Mouse (Mus musculus): ENCODE measurements around the gene Nwd2. TPM values are rescaled to one million over a fixed set of nuclear protein-coding genes. Genes with fewer than 3 reads are reported as not detected.

Nwd2 gene
- polyA plus RNA-seq, 1 experiment from 2014 or later = 3.1 TPM

DNA sequence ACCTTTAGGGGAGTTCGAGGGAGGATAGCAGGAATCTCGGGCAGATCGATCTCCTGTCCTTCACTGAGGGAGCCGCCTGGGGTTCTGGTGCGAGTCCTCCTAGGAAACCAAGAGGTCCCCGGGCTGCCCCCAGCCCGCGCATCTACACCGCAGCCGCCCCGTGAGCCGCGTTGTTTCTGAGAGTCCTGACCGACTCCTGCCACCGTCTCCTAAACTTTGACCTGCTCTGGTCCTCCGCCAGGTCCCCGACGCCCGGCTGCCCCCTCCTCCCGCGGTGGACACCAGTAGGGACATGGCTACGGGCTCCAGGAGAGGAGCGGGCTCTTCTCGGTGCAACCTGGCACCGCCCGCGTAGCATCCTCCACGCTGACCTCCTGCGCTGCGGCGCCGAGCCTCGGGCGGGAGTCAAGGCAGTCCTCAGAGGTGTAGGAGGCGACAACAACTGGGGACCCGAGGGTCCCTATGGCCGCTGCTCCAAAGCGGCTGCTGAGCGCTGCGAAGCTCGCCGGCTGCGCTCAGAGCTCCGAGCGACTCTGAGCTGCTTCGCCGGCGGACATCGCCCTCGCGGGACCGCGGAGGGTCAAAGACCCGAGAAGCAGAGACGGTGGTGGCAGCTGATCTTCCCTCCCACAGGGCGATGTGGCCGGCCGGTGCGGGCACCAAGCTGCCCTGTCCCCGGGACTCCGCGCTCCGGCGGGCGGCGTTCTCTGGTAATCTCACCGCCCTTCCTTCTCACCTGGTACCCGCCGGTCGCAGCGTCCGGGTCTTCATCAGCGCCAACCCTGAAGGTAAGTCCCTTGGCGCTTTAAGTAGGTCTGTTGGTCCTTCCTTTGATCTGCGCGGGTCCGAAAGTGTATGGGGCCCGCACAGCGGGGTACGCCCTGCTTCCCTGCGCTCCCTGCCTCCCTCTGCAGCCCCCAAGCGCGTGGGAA is 897 bp downstream of the Nwd2 start:
- H3K9me3 ChIP-seq (ENCODE audit: control insufficient read depth, low read length) = no peaks in the 10 kb centered on the region
- peak; percentile 82 for ATAC-seq (ENCODE audit: low FRiP score)
- no peak overlapping the region for H3K27ac ChIP-seq (ENCODE audit: low read depth, low read length)

DNA sequence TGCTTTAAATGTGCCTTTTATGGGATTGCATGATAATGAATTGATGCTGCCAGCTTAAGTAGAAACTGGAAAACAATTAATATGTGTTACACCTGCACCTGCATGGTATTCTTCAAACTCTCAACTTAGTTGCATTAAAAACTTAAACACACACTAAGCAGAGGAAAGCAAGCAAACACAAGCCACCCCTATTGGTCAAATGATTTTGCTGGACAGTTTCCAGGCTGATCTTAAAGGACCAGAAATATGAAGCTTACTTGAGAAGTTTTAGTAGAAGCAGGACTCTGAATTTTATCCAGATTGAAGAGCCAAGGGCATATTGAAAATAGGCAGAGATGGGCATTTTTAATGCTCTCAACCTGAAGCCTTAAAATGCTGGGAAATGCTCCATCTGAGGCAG is 2.9 kb downstream of the Nwd2 start:
- DNase-seq (ENCODE audit: low spot score, missing footprints) (no peak), ATAC-seq (ENCODE audit: low FRiP score) (no peak)
- H3K9me3 ChIP-seq (ENCODE audit: control insufficient read depth, low read length) = no peaks in the 10 kb centered on the region
- H3K4me3 ChIP-seq (ENCODE audit: low read depth, low read length) = no peak overlapping the region
- H3K9ac ChIP-seq (ENCODE audit: low read length) = no peak overlapping the region
- H3K36me3 ChIP-seq (ENCODE audit: control insufficient read depth, insufficient read depth, low read length) = no peaks in the 10 kb centered on the region
- H3K4me1 ChIP-seq (ENCODE audit: control insufficient read depth, insufficient read depth, low read length) = peaks cover 10% of the 10 kb centered on the region; the same call in 1 of the 2 replicates
- H3K27me3 ChIP-seq (ENCODE audit: control insufficient read depth, insufficient read depth, low read length) = peaks cover 25% of the 10 kb centered on the region
- no peak overlapping the region for H3K27ac ChIP-seq (ENCODE audit: low read depth, low read length)
- no peak overlapping the region for H3K4me2 ChIP-seq

More for the DNA sequence above, 897 bp downstream of the Nwd2 start:
- H3K4me3 ChIP-seq (ENCODE audit: low read depth, low read length) = peak overlapping the region; percentile 58
- WGBS = under 1% methylated on average over 79 of the region's 83 CpGs
- H3K4me2 ChIP-seq = peak overlapping the region; percentile 91
- peak overlapping the region; percentile 59 for H3K9ac ChIP-seq (ENCODE audit: low read length)
- H3K4me1 ChIP-seq (ENCODE audit: control insufficient read depth, insufficient read depth, low read length) = peaks cover 10% of the 10 kb centered on the region; the same call in 1 of the 2 replicates
- peak; percentile 95 for DNase-seq (ENCODE audit: low spot score, missing footprints)
- peaks cover 25% of the 10 kb centered on the region for H3K27me3 ChIP-seq (ENCODE audit: control insufficient read depth, insufficient read depth, low read length)
- no peaks in the 10 kb centered on the region for H3K36me3 ChIP-seq (ENCODE audit: control insufficient read depth, insufficient read depth, low read length)

DNA sequence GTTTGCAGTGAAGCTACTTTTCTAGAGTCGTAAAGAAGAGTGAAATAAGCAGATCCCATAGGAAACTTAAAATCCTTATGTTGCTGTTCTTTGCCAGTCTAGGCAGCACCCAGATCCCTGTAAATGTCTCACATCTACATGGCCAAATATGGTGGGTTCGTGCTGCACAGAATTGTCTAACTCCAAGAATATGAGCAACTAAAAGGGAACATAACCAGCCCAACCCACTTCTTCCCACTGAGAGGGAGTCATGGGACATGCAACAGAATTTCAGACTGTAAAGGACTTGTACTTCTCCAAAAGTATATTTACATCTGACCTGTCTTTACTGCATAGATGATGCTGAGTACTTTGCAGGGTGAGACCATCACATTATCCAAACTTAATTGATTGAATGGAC is 3.8 kb downstream of the Nwd2 start:
- WGBS = 83% methylated on average over 2 of the region's 2 CpGs
- DNase-seq (ENCODE audit: low spot score, missing footprints) (no peak), ATAC-seq (ENCODE audit: low FRiP score) (no peak)
- H3K27ac ChIP-seq (ENCODE audit: low read depth, low read length) = no peak overlapping the region
- no peak overlapping the region for H3K9ac ChIP-seq (ENCODE audit: low read length)
- no peaks in the 10 kb centered on the region for H3K9me3 ChIP-seq (ENCODE audit: control insufficient read depth, low read length)
- no peak overlapping the region for H3K4me3 ChIP-seq (ENCODE audit: low read depth, low read length)
- peaks cover 10% of the 10 kb centered on the region; the same call in 1 of the 2 replicates for H3K4me1 ChIP-seq (ENCODE audit: control insufficient read depth, insufficient read depth, low read length)
- H3K36me3 ChIP-seq (ENCODE audit: control insufficient read depth, insufficient read depth, low read length) = no peaks in the 10 kb centered on the region
- H3K4me2 ChIP-seq = no peak overlapping the region
- peaks cover 25% of the 10 kb centered on the region for H3K27me3 ChIP-seq (ENCODE audit: control insufficient read depth, insufficient read depth, low read length)

DNA sequence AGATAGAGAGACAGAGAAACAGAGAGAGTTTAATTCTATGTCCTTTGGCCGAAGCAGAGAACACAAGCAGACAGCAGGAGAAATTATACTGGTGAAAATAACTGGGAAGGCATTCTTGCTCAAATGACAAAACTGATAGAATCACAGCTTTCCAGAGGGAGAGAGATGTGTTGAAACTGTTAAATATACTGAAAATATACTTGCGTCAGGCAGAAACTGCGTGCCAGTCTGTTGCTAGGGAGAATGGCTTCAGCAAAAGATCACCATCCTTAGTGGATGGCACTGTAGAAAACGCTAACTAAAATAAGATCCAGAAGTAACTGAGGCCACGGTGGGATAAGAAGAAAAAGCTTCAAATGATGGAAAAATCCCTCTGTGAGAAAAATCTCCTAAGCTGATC is 18.0 kb downstream of the Nwd2 start:
- Histone ChIP-seq H3K27me3 (ENCODE audit: control insufficient read depth, insufficient read depth, low read length) (no peaks in the 10 kb centered on the region), H3K4me2 (no peak overlapping the region), H3K9ac (ENCODE audit: low read length) (no peak overlapping the region), H3K9me3 (ENCODE audit: control insufficient read depth, low read length) (no peaks in the 10 kb centered on the region), H3K4me1 (ENCODE audit: control insufficient read depth, insufficient read depth, low read length) (no peaks in the 10 kb centered on the region), H3K36me3 (ENCODE audit: control insufficient read depth, insufficient read depth, low read length) (no peaks in the 10 kb centered on the region), H3K27ac (ENCODE audit: low read depth, low read length) (no peak overlapping the region), H3K4me3 (ENCODE audit: low read depth, low read length) (no peak overlapping the region)
- ATAC-seq (ENCODE audit: low FRiP score) (no peak), DNase-seq (ENCODE audit: low spot score, missing footprints) (no peak)
- WGBS = 93% methylated on average over 5 of the region's 5 CpGs

DNA sequence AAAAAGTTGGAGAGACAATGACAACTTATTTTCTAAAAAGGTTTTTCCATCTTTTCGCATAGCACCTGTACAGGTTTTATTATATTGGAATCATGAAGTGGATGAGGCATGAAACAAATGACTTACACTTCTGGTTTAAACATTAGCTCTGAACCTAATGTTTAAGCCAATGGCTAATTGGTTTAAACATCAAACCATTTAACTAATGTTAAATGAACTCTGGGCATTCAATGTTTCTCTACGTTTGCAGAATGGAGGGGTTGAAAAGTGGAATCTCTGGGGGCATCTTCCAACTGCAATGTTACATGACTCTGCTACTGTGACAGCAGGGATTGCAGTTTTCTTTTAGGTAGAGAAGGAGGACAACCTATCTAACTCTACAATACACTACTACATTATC is 27.0 kb downstream of the Nwd2 start:
- Histone ChIP-seq H3K4me3 (ENCODE audit: low read depth, low read length) (no peak overlapping the region), H3K27ac (ENCODE audit: low read depth, low read length) (no peak overlapping the region), H3K9me3 (ENCODE audit: control insufficient read depth, low read length) (no peaks in the 10 kb centered on the region), H3K36me3 (ENCODE audit: control insufficient read depth, insufficient read depth, low read length) (no peaks in the 10 kb centered on the region), H3K4me1 (ENCODE audit: control insufficient read depth, insufficient read depth, low read length) (no peaks in the 10 kb centered on the region), H3K9ac (ENCODE audit: low read length) (no peak overlapping the region), H3K27me3 (ENCODE audit: control insufficient read depth, insufficient read depth, low read length) (no peaks in the 10 kb centered on the region), H3K4me2 (no peak overlapping the region)
- ATAC-seq (ENCODE audit: low FRiP score) = no peak
- 88% methylated on average over 2 of the region's 2 CpGs for WGBS
- no peak for DNase-seq (ENCODE audit: low spot score, missing footprints)

DNA sequence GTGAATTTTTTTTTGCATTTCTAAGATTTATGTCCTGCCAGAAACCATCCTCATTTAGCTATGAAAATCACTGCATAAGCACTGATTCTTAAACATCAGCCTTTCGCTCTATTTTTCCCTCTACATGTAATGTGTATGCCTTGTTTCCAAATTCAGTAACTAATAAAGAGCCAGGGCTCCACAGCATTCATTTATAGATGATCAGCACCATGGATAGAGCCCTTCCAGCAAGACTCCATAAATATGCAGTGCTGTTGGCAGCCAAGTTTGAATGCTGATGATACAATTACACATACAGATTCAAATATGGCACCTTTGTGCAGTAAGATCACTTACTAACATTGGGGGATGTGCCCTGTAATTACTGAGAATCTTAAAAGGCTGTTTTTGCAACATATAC is 40.2 kb downstream of the Nwd2 start:
- Histone ChIP-seq H3K9ac (ENCODE audit: low read length) (no peak overlapping the region), H3K9me3 (ENCODE audit: control insufficient read depth, low read length) (no peaks in the 10 kb centered on the region), H3K27ac (ENCODE audit: low read depth, low read length) (no peak overlapping the region), H3K36me3 (ENCODE audit: control insufficient read depth, insufficient read depth, low read length) (no peaks in the 10 kb centered on the region), H3K27me3 (ENCODE audit: control insufficient read depth, insufficient read depth, low read length) (no peaks in the 10 kb centered on the region), H3K4me1 (ENCODE audit: control insufficient read depth, insufficient read depth, low read length) (no peaks in the 10 kb centered on the region), H3K4me2 (no peak overlapping the region), H3K4me3 (ENCODE audit: low read depth, low read length) (no peak overlapping the region)
- ATAC-seq (ENCODE audit: low FRiP score) (no peak), DNase-seq (ENCODE audit: low spot score, missing footprints) (no peak)
- 73% methylated on average over 1 of the region's 1 CpGs for WGBS

DNA sequence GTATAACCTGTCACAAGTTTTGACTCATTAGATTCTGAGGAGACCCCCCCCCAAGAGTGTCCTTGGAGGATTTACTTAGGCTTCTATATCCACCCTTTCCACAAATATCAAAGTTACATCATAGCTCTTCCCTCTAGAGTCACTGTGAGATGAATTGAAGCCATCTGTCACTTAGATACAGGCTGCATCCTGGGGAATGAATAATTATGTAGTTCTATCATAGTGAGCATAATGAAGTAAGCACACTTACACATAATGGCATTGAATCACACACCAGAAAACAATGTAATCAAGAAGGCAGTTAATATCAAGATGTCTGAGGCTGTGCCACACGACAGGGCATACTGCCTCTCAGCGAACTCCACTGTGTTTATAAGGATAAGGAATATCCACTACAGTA is 47.9 kb downstream of the Nwd2 start:
- WGBS = 87% methylated on average over 2 of the region's 2 CpGs
- Histone ChIP-seq H3K4me2 (no peak overlapping the region), H3K4me1 (ENCODE audit: control insufficient read depth, insufficient read depth, low read length) (no peaks in the 10 kb centered on the region), H3K36me3 (ENCODE audit: control insufficient read depth, insufficient read depth, low read length) (no peaks in the 10 kb centered on the region), H3K27ac (ENCODE audit: low read depth, low read length) (no peak overlapping the region), H3K9me3 (ENCODE audit: control insufficient read depth, low read length) (no peaks in the 10 kb centered on the region), H3K4me3 (ENCODE audit: low read depth, low read length) (no peak overlapping the region), H3K27me3 (ENCODE audit: control insufficient read depth, insufficient read depth, low read length) (no peaks in the 10 kb centered on the region), H3K9ac (ENCODE audit: low read length) (no peak overlapping the region)
- DNase-seq (ENCODE audit: low spot score, missing footprints) (no peak), ATAC-seq (ENCODE audit: low FRiP score) (no peak)

DNA sequence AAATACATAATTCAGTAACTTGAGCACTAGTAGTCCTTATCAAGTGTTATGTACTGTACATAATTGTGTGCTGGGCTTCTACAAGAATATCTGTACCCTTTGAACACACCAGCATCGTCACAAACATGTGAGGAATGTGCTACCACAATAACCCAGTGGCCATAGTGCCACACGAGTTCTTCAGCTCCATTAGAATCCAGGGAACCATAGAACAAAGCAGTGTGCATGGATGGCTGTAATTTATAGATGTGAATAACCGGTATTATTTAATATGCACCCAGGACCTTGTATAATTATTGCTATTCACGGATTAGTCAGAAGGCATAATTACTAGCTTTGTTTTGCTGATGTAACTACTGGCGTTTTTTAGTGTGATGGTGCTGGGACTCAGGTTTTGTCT is 48.3 kb downstream of the Nwd2 start:
- Histone ChIP-seq H3K27ac (ENCODE audit: low read depth, low read length) (no peak overlapping the region), H3K4me3 (ENCODE audit: low read depth, low read length) (no peak overlapping the region), H3K4me1 (ENCODE audit: control insufficient read depth, insufficient read depth, low read length) (no peaks in the 10 kb centered on the region), H3K36me3 (ENCODE audit: control insufficient read depth, insufficient read depth, low read length) (no peaks in the 10 kb centered on the region), H3K9ac (ENCODE audit: low read length) (no peak overlapping the region), H3K4me2 (no peak overlapping the region), H3K27me3 (ENCODE audit: control insufficient read depth, insufficient read depth, low read length) (no peaks in the 10 kb centered on the region), H3K9me3 (ENCODE audit: control insufficient read depth, low read length) (no peaks in the 10 kb centered on the region)
- DNase-seq (ENCODE audit: low spot score, missing footprints) = no peak
- no peak for ATAC-seq (ENCODE audit: low FRiP score)
- 75% methylated on average over 5 of the region's 5 CpGs for WGBS

DNA sequence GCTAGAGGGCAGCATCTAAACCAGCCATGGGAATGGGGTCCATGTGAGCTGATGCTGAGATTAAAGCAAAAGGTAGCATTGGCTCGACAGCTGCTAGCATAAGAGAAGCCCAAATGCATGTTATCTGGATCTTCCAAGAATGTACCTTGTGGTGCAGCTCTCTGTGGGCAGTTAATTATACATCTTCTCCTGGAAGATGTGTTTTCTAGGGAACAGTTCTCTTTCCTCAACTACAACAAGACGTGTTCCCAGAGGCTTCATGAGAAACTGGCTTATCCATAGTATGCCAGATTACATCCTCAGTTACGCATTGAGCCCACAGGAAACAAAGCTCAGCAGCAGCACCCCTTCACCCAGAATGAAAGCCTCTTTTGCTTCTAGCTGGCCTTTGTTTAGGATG is 80.1 kb downstream of the Nwd2 start:
- H3K36me3 ChIP-seq (ENCODE audit: control insufficient read depth, insufficient read depth, low read length) = no peaks in the 10 kb centered on the region
- H3K4me3 ChIP-seq (ENCODE audit: low read depth, low read length) = no peak overlapping the region
- no peak overlapping the region for H3K4me2 ChIP-seq
- no peak overlapping the region for H3K27ac ChIP-seq (ENCODE audit: low read depth, low read length)
- ATAC-seq (ENCODE audit: low FRiP score) (no peak), DNase-seq (ENCODE audit: low spot score, missing footprints) (no peak)
- H3K9me3 ChIP-seq (ENCODE audit: control insufficient read depth, low read length) = no peaks in the 10 kb centered on the region
- H3K4me1 ChIP-seq (ENCODE audit: control insufficient read depth, insufficient read depth, low read length) = no peaks in the 10 kb centered on the region
- no peak overlapping the region for H3K9ac ChIP-seq (ENCODE audit: low read length)
- WGBS = 61% methylated on average over 3 of the region's 3 CpGs
- no peaks in the 10 kb centered on the region for H3K27me3 ChIP-seq (ENCODE audit: control insufficient read depth, insufficient read depth, low read length)

Data from midbrain, embryonic 11.5 days (tissue).